Mouse (Mus musculus): ENCODE results near the gene Vps72. TPM values are rescaled to one million over a fixed set of nuclear protein-coding genes. Genes with fewer than 3 reads are reported as not detected.

Gene Vps72
- polyA plus RNA-seq, 1 experiment = 83.4 TPM

DNA sequence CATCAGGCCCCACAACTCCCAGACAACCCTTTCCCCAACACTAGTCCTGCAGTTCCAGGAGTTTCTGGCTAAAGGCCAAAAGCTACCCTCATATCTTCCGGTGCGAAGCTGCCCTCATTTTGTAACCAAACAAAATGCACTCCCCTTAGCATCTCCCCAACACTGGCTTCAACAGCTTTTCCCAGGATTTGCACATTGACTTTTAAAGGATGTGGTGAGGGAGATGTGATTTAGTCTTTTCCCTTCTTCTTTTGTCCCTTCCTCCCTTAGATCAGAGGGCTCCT, 51.5 kb downstream of the Vps72 start:
- no peak overlapping the region for H3K4me3 ChIP-seq (ENCODE audit: insufficient read depth, poor library complexity, severe bottlenecking)
- no peaks in the 10 kb centered on the region for H3K79me2 ChIP-seq (ENCODE audit: control insufficient read depth, insufficient read depth)
- no peak for TF ChIP-seq CEBPB (IDR thresholded peaks at IDR 0.05; ENCODE audit: low read depth)
- TF ChIP-seq MAX (IDR thresholded peaks at IDR 0.05) = no peak
- no peak for TF ChIP-seq CTCF (IDR thresholded peaks at IDR 0.05; ENCODE audit: control insufficient read depth, insufficient read depth, insufficient read length)
- TF ChIP-seq USF1 (IDR thresholded peaks at IDR 0.05; ENCODE audit: low read depth) = no peak
- TF ChIP-seq FOSL1 (IDR thresholded peaks at IDR 0.05; ENCODE audit: insufficient read depth, low read length, poor library complexity, severe bottlenecking) = no peak
- TF ChIP-seq MYOG (IDR thresholded peaks at IDR 0.05; ENCODE audit: control insufficient read depth, extremely low read depth, insufficient read length) = no peak
- no peak for TF ChIP-seq MYOD1 (IDR thresholded peaks at IDR 0.05; ENCODE audit: control insufficient read depth, insufficient read length, low read depth)
- H3K36me3 ChIP-seq (ENCODE audit: control insufficient read depth, insufficient read depth) = no peaks in the 10 kb centered on the region
- no peak overlapping the region for H3ac ChIP-seq (ENCODE audit: control insufficient read depth, insufficient read length, low read depth)
- H3K79me3 ChIP-seq (ENCODE audit: low read depth) = no peaks in the 10 kb centered on the region
- no peaks in the 10 kb centered on the region for H3K27me3 ChIP-seq (ENCODE audit: control insufficient read depth, insufficient read depth, insufficient read length)

GRCm38 (mm10) chr3:95163419-95164255, 52.8 kb downstream of the Vps72 start:
- Histone ChIP-seq H3K36me3 (ENCODE audit: control insufficient read depth, insufficient read depth) (no peaks in the 10 kb centered on the region), H3ac (ENCODE audit: control insufficient read depth, insufficient read length, low read depth) (peak overlapping the region; percentile 12), H3K79me2 (ENCODE audit: control insufficient read depth, insufficient read depth) (no peaks in the 10 kb centered on the region), H3K27me3 (ENCODE audit: control insufficient read depth, insufficient read depth, insufficient read length) (no peaks in the 10 kb centered on the region), H3K79me3 (ENCODE audit: low read depth) (no peaks in the 10 kb centered on the region), H3K4me3 (ENCODE audit: insufficient read depth, poor library complexity, severe bottlenecking) (no peak overlapping the region)
- peak; percentile 99 for TF ChIP-seq MYOD1 (IDR thresholded peaks at IDR 0.05; ENCODE audit: control insufficient read depth, insufficient read length, low read depth)
- TF ChIP-seq CTCF (IDR thresholded peaks at IDR 0.05; ENCODE audit: control insufficient read depth, insufficient read depth, insufficient read length) = no peak

DNA sequence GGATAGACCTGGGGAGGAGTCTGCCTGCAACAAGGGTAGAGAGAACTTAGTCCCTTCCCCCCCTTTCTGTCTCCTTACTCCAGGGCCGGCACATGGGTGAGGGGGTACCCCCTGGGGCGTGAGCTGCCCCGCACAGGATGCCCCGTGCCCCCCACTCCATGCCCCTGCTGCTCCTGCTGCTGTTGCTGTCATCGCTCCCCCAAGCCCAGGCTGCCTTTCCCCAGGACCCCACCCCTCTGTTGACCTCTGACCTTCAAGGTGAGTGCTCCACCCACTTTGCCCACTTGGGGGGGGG, 53.4 kb downstream of the Vps72 start:
- Histone ChIP-seq H3ac (ENCODE audit: control insufficient read depth, insufficient read length, low read depth) (no peak overlapping the region), H3K79me3 (ENCODE audit: low read depth) (no peaks in the 10 kb centered on the region), H3K79me2 (ENCODE audit: control insufficient read depth, insufficient read depth) (no peaks in the 10 kb centered on the region), H3K27me3 (ENCODE audit: control insufficient read depth, insufficient read depth, insufficient read length) (no peaks in the 10 kb centered on the region), H3K4me3 (ENCODE audit: insufficient read depth, poor library complexity, severe bottlenecking) (no peak overlapping the region), H3K36me3 (ENCODE audit: control insufficient read depth, insufficient read depth) (no peaks in the 10 kb centered on the region)
- TF ChIP-seq CEBPB (IDR thresholded peaks at IDR 0.05; ENCODE audit: low read depth) (no peak), MYOG (IDR thresholded peaks at IDR 0.05; ENCODE audit: control insufficient read depth, extremely low read depth, insufficient read length) (no peak), FOSL1 (IDR thresholded peaks at IDR 0.05; ENCODE audit: insufficient read depth, low read length, poor library complexity, severe bottlenecking) (no peak), USF1 (IDR thresholded peaks at IDR 0.05; ENCODE audit: low read depth) (no peak), MYOD1 (IDR thresholded peaks at IDR 0.05; ENCODE audit: control insufficient read depth, insufficient read length, low read depth) (no peak), MAX (IDR thresholded peaks at IDR 0.05) (no peak), CTCF (IDR thresholded peaks at IDR 0.05; ENCODE audit: control insufficient read depth, insufficient read depth, insufficient read length) (no peak)

- Histone ChIP-seq H3K36me3 (ENCODE audit: control insufficient read depth, insufficient read depth) (no peaks in the 10 kb centered on the region), H3K27me3 (ENCODE audit: control insufficient read depth, insufficient read depth, insufficient read length) (no peaks in the 10 kb centered on the region), H3K79me3 (ENCODE audit: low read depth) (no peaks in the 10 kb centered on the region), H3K79me2 (ENCODE audit: control insufficient read depth, insufficient read depth) (no peaks in the 10 kb centered on the region), H3K4me3 (ENCODE audit: insufficient read depth, poor library complexity, severe bottlenecking) (no peak overlapping the region), H3ac (ENCODE audit: control insufficient read depth, insufficient read length, low read depth) (no peak overlapping the region)
- TF ChIP-seq MAX (IDR thresholded peaks at IDR 0.05) = no peak
- no peak for TF ChIP-seq MYOD1 (IDR thresholded peaks at IDR 0.05; ENCODE audit: control insufficient read depth, insufficient read length, low read depth)
- TF ChIP-seq CTCF (IDR thresholded peaks at IDR 0.05; ENCODE audit: control insufficient read depth, insufficient read depth, insufficient read length) = no peak
- no peak for TF ChIP-seq MYOG (IDR thresholded peaks at IDR 0.05; ENCODE audit: control insufficient read depth, extremely low read depth, insufficient read length)
- TF ChIP-seq FOSL1 (IDR thresholded peaks at IDR 0.05; ENCODE audit: insufficient read depth, low read length, poor library complexity, severe bottlenecking) = no peak
- TF ChIP-seq CEBPB (IDR thresholded peaks at IDR 0.05; ENCODE audit: low read depth) = no peak
- TF ChIP-seq USF1 (IDR thresholded peaks at IDR 0.05; ENCODE audit: low read depth) = no peak
Measured at GRCm38 (mm10) chr3:95164840-95165239, 54.0 kb downstream of the Vps72 start.

DNA sequence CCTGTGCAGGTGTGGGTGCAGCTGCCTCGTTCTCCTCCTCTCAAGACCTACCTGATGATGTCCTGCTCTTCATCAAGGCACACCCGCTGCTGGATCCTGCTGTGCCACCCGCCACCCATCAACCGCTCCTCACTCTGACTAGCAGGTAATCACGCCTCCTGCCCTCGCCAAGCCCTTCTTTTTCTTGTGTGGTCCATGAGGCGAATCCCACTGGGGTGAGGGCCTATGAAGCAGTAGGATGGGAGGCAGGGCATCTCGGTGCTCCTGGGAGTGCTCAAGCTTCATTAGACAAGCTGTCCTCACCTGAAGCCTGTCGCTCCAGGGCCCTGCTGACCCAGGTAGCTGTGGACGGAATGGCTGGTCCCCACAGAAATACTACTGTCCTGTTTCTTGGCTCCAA, 59.2 kb downstream of the Vps72 start:
- TF ChIP-seq FOSL1 (IDR thresholded peaks at IDR 0.05; ENCODE audit: insufficient read depth, low read length, poor library complexity, severe bottlenecking) (no peak), MYOD1 (IDR thresholded peaks at IDR 0.05; ENCODE audit: control insufficient read depth, insufficient read length, low read depth) (no peak), MAX (IDR thresholded peaks at IDR 0.05) (no peak), CEBPB (IDR thresholded peaks at IDR 0.05; ENCODE audit: low read depth) (no peak), CTCF (IDR thresholded peaks at IDR 0.05; ENCODE audit: control insufficient read depth, insufficient read depth, insufficient read length) (no peak), MYOG (IDR thresholded peaks at IDR 0.05; ENCODE audit: control insufficient read depth, extremely low read depth, insufficient read length) (no peak), USF1 (IDR thresholded peaks at IDR 0.05; ENCODE audit: low read depth) (no peak)
- H3K4me3 ChIP-seq (ENCODE audit: insufficient read depth, poor library complexity, severe bottlenecking) = no peak overlapping the region
- no peaks in the 10 kb centered on the region for H3K79me2 ChIP-seq (ENCODE audit: control insufficient read depth, insufficient read depth)
- no peak overlapping the region for H3ac ChIP-seq (ENCODE audit: control insufficient read depth, insufficient read length, low read depth)
- no peaks in the 10 kb centered on the region for H3K79me3 ChIP-seq (ENCODE audit: low read depth)
- no peaks in the 10 kb centered on the region for H3K27me3 ChIP-seq (ENCODE audit: control insufficient read depth, insufficient read depth, insufficient read length)
- H3K36me3 ChIP-seq (ENCODE audit: control insufficient read depth, insufficient read depth) = no peaks in the 10 kb centered on the region

DNA sequence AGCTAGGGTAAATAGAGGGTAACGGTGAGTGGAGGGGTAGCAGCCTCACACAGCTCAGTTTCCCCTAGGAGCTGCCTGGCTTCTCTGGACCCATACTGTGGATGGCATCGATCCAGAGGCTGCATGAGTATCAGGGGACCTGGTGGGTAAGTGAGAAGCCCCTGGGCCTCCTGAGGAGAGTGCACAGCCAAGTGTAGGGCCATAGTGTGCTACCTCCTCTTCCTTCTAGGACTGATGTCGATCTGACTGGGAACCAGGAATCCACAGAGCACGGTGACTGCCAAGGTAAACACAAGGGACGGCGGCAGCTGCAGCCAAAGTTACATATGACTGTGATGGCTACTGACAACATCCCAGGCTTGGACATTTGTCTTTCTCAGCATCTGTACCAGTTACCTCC, 60.3 kb downstream of the Vps72 start:
- no peaks in the 10 kb centered on the region for H3K79me2 ChIP-seq (ENCODE audit: control insufficient read depth, insufficient read depth)
- no peaks in the 10 kb centered on the region for H3K36me3 ChIP-seq (ENCODE audit: control insufficient read depth, insufficient read depth)
- no peak overlapping the region for H3K4me3 ChIP-seq (ENCODE audit: insufficient read depth, poor library complexity, severe bottlenecking)
- TF ChIP-seq MAX (IDR thresholded peaks at IDR 0.05) = no peak
- no peak for TF ChIP-seq USF1 (IDR thresholded peaks at IDR 0.05; ENCODE audit: low read depth)
- no peak for TF ChIP-seq CTCF (IDR thresholded peaks at IDR 0.05; ENCODE audit: control insufficient read depth, insufficient read depth, insufficient read length)
- TF ChIP-seq FOSL1 (IDR thresholded peaks at IDR 0.05; ENCODE audit: insufficient read depth, low read length, poor library complexity, severe bottlenecking) = no peak
- no peak for TF ChIP-seq MYOD1 (IDR thresholded peaks at IDR 0.05; ENCODE audit: control insufficient read depth, insufficient read length, low read depth)
- no peak overlapping the region for H3ac ChIP-seq (ENCODE audit: control insufficient read depth, insufficient read length, low read depth)
- no peaks in the 10 kb centered on the region for H3K27me3 ChIP-seq (ENCODE audit: control insufficient read depth, insufficient read depth, insufficient read length)
- H3K79me3 ChIP-seq (ENCODE audit: low read depth) = no peaks in the 10 kb centered on the region

Small RNAs within 50 kb of the gene (microRNA-seq; reads per million reads assigned to microRNA genes)
- gene Mir8099-1 (ENCODE audit: borderline microRNAs expressed) = not detected

Other genes starting within 250 kb of the Vps72 start
- gene Psmb4, start 224.1 kb upstream of the Vps72 start, polyA plus RNA-seq (2012; fragmentation: generic; extraction: Trizol) = 496 TPM
- gene Selenbp1, start 178.0 kb upstream of the Vps72 start, polyA plus RNA-seq (2012; fragmentation: generic; extraction: Trizol) = 0.16 TPM
- gene Rfx5, start 156.9 kb upstream of the Vps72 start, polyA plus RNA-seq (2012; fragmentation: generic; extraction: Trizol) = 3.0 TPM
- 33.2 TPM for gene Pi4kb, start 136.3 kb upstream of the Vps72 start, polyA plus RNA-seq (2012; fragmentation: generic; extraction: Trizol)
- gene Zfp687, start 95.6 kb upstream of the Vps72 start, polyA plus RNA-seq (2012; fragmentation: generic; extraction: Trizol) = 15.3 TPM
- 264 TPM for gene Psmd4, start 68.4 kb upstream of the Vps72 start, polyA plus RNA-seq (2012; fragmentation: generic; extraction: Trizol)
- gene Pip5k1a, start 4.1 kb upstream of the Vps72 start, polyA plus RNA-seq (2012; fragmentation: generic; extraction: Trizol) = 21.2 TPM
- 0.23 TPM for gene Tmod4, start 13.5 kb downstream of the Vps72 start, polyA plus RNA-seq (2012; fragmentation: generic; extraction: Trizol)
- gene Scnm1, start 23.0 kb downstream of the Vps72 start, polyA plus RNA-seq (2012; fragmentation: generic; extraction: Trizol) = 22.2 TPM
- 3.4 TPM for gene Lysmd1, start 23.1 kb downstream of the Vps72 start, polyA plus RNA-seq (2012; fragmentation: generic; extraction: Trizol)
- 0.21 TPM for gene Tnfaip8l2, start 31.3 kb downstream of the Vps72 start, polyA plus RNA-seq (2012; fragmentation: generic; extraction: Trizol)
- gene Sema6c, start 49.4 kb downstream of the Vps72 start, polyA plus RNA-seq (2012; fragmentation: generic; extraction: Trizol) = 5.4 TPM
- gene Gabpb2, start 106.9 kb downstream of the Vps72 start, polyA plus RNA-seq (2012; fragmentation: generic; extraction: Trizol) = 5.7 TPM
- gene Cdc42se1, start 117.7 kb downstream of the Vps72 start, polyA plus RNA-seq (2012; fragmentation: generic; extraction: Trizol) = 80.9 TPM
- 19.6 TPM for gene Mllt11, start 121.1 kb downstream of the Vps72 start, polyA plus RNA-seq (2012; fragmentation: generic; extraction: Trizol)
- gene Gm128, start 130.6 kb downstream of the Vps72 start, polyA plus RNA-seq (2012; fragmentation: generic; extraction: Trizol) = 0.11 TPM
- 0.34 TPM for gene Bnipl, start 140.2 kb downstream of the Vps72 start, polyA plus RNA-seq (2012; fragmentation: generic; extraction: Trizol)
- gene Mindy1, start 170.3 kb downstream of the Vps72 start, polyA plus RNA-seq (2012; fragmentation: generic; extraction: Trizol) = 43.6 TPM
- 16.1 TPM for gene Prune1, start 171.1 kb downstream of the Vps72 start, polyA plus RNA-seq (2012; fragmentation: generic; extraction: Trizol)
- 1.6 TPM for gene Anxa9, start 196.2 kb downstream of the Vps72 start, polyA plus RNA-seq (2012; fragmentation: generic; extraction: Trizol)
- gene Cers2, start 203.8 kb downstream of the Vps72 start, polyA plus RNA-seq (2012; fragmentation: generic; extraction: Trizol) = 146 TPM
- gene Setdb1, start 246.2 kb downstream of the Vps72 start, polyA plus RNA-seq (2012; fragmentation: generic; extraction: Trizol) = 15.6 TPM

Data from C2C12 (cell line).